Mouse (Mus musculus): ENCODE results near the gene A730071L15Rik.

The A730071L15Rik gene

GRCm38 (mm10) chr11:6199410-6200086 is at the start of gene A730071L15Rik:
Gene A730071L15Rik (plus strand): TSS chr11:6200029.
- peak; percentile 10 for DNase-seq (ENCODE audit: low spot score)

DNA sequence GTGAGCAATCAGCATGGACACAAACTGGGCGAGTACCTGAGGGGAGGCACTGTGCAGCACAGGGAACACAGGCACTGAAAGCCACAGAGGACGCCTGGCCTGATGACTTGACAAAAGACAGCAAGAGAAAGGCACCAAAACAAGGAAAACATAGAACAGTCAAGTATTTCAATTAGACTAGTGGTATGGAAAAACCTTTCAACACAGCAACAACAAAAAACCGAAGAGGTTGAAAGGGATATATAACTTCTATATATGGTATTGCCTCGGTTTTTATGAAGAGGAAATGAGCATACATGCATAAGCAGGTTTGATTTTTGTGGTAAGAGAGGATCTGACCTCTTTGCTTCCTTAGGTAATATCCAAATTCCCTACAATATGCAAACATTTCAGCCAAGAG is 47.0 kb upstream of the A730071L15Rik start:
- DNase-seq (ENCODE audit: low spot score): no peak

- DNase-seq (ENCODE audit: low spot score): no peak
Observed at GRCm38 (mm10) chr11:6154211-6154701, 45.6 kb upstream of the A730071L15Rik start.

DNA sequence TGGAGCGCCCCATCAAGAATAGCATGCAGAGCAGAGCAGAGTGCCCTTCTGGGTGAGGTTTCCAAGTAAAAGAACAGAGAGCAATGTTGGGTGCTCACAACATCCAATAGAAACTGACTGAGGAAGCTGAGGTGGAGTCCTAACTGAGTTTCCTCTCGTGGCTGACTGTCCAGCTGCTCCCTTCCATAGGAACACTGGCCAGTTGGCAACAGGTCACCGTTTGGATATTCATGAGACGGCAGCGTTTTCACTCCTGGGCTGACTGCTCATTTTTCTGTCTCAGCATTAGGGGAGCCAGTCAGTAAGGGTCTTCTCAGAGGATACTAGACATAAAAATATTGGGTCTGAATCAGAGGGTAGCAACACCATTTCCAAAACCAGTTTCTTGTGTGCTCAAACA is 43.2 kb upstream of the A730071L15Rik start:
- no peak for DNase-seq (ENCODE audit: low spot score)

DNA sequence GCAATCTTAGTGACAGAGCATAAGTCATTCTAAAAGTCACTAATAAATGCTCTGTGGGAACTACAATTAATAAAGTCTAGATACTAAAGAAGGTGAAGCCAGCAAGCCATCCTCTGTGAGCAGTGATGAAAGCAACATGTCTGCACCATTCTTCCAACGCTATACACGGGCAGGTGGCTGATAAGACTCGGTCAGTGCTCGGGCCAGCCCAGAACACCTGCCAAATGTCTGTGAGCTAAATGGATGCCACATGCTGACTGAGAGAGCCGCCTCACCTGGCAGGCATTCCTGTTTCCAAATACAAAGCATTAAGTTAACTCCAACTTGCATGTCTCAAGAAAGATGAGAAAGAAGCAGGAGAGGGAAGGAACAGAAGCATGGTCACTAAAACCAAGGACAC is 42.7 kb upstream of the A730071L15Rik start:
- no peak for DNase-seq (ENCODE audit: low spot score)

GRCm38 (mm10) chr11:6158515-6158914 is 41.3 kb upstream of the A730071L15Rik start:
- no peak for DNase-seq (ENCODE audit: low spot score)

GRCm38 (mm10) chr11:6159704-6160275 is 40.0 kb upstream of the A730071L15Rik start:
- no peak for DNase-seq (ENCODE audit: low spot score)

DNA sequence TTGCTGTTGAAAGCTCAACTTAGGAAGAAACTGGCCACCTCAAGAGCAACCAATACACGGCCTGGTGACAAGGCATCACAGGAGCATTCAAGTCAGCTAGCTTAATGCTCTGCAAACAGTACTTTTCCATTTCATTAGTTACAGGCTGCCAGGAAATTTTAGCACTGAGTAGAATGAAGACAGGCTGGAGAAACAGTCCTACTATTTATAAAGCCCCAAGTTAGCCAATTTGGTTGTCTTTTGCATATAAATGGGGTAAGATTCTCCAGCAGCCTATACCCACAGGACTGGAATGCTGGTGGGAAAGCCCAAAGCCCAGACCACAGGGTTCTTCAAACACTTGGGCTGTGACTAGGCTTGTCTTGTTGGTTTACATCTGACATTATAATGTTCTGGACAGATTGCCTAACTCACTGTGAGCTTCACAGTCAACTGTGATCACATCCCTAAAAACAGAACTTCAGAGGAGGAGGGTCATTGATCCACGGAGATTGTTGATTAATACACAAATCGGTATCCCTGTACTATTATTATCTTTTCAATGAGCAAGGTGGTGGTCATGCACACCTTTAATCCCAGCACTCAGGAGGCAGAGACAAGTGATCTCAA is 39.1 kb upstream of the A730071L15Rik start:
- DNase-seq (ENCODE audit: low spot score): no peak

GRCm38 (mm10) chr11:6161549-6161948 is 38.3 kb upstream of the A730071L15Rik start:
- DNase-seq (ENCODE audit: low spot score): no peak

GRCm38 (mm10) chr11:6163062-6163461 is 36.8 kb upstream of the A730071L15Rik start:
- DNase-seq (ENCODE audit: low spot score): no peak

DNA sequence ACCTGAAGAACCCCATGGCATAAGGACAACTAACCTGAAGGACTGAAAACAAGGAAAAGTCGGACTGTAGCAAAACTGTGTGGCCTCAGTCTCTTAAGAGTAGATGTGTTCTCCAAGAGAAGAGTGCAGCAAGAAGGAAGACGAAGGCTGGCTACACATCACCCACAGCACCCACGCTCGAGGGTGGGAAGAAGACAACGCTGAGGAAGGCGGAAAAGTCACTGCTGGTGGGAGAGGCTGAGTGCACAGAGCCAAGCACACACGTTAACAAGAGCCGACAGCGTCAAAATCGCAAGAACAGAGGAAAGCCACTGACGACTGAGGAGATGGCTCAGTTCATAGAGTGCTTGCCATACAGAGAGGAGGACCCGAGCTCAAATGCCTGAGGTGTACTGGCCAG is 36.1 kb upstream of the A730071L15Rik start:
- DNase-seq (ENCODE audit: low spot score): no peak

GRCm38 (mm10) chr11:6164781-6165180 is 35.0 kb upstream of the A730071L15Rik start:
- DNase-seq (ENCODE audit: low spot score): no peak

DNA sequence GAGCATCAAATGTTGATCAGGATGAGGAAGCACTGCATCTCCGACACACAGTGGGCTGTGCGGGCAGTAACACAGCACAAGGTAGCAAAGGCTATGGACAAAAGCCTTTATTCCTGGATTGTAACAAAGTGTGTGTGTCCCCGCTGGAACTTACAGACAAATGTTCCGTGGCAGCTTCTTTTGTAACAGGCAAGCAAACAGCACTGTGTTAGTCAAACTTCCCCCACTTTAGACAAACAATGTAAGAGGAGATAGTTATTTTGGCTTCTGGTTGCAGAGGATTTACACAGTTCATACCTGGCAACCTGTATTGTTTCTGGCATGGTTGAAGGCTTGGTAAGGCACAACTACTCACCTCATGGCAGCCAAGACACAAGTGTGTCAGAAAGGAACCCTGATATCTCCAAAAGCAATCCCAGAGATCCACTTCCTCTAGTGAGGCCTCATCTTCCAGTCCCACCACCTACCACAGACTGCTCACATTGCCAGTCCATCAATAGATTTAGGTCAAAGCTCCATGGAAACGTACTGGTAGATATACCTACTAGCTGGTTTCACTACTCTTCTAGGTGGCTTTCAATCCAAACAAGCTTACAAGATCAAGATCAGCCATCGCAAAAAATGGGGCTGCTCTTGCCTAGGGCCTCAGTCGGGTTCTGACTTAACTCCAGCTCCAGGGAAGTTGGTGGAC is 34.3 kb upstream of the A730071L15Rik start:
- no peak for DNase-seq (ENCODE audit: low spot score)

DNA sequence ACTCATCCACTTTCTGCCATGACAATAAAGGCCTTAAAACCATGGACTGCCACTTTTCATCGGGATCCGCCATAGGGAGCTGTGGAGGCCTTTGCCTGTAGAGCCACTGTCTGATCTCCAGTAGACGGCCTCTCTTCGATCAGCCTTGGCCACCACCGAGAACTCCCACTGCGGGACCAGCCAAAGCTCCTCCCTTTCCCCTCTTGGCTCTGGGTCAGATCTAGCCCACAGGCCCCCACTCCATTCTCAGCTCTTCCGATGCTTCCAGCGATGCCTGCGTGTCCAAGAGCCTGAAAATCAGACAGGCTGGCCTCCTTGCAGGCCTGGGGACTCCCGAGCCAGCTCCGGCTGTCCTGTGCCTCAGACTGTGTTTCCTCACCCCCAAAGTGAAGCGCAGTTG is 33.5 kb upstream of the A730071L15Rik start:
- no peak for DNase-seq (ENCODE audit: low spot score)

GRCm38 (mm10) chr11:6169041-6169663 is 30.7 kb upstream of the A730071L15Rik start:
- no peak for DNase-seq (ENCODE audit: low spot score)

- no peak for DNase-seq (ENCODE audit: low spot score)
Observed at GRCm38 (mm10) chr11:6174719-6175118, 25.1 kb upstream of the A730071L15Rik start.

GRCm38 (mm10) chr11:6175506-6175905 is 24.3 kb upstream of the A730071L15Rik start:
- DNase-seq (ENCODE audit: low spot score): no peak

GRCm38 (mm10) chr11:6177781-6178420 is 21.9 kb upstream of the A730071L15Rik start:
- no peak for DNase-seq (ENCODE audit: low spot score)

- no peak for DNase-seq (ENCODE audit: low spot score)
Observed at GRCm38 (mm10) chr11:6178673-6179166, 21.1 kb upstream of the A730071L15Rik start.

DNA sequence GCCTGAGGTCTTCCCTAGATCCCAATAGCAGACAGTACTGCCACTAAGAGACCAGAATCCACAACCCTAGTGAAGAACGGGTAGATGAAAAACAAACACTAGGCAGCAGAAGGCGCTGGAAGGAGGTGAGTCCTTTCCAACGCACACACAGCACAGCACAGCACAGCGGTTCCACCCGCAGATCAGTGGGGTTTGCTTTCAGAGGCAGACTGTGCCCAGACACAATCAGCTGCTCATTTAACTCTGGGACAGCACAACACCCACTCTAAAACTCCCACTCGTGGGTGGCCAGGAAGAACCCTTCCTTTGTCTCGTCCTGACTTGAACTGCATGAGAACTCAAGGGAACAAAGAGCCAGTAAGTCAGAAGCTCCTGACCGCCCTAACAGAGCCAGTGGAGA is 20.6 kb upstream of the A730071L15Rik start:
- no peak for DNase-seq (ENCODE audit: low spot score)

DNA sequence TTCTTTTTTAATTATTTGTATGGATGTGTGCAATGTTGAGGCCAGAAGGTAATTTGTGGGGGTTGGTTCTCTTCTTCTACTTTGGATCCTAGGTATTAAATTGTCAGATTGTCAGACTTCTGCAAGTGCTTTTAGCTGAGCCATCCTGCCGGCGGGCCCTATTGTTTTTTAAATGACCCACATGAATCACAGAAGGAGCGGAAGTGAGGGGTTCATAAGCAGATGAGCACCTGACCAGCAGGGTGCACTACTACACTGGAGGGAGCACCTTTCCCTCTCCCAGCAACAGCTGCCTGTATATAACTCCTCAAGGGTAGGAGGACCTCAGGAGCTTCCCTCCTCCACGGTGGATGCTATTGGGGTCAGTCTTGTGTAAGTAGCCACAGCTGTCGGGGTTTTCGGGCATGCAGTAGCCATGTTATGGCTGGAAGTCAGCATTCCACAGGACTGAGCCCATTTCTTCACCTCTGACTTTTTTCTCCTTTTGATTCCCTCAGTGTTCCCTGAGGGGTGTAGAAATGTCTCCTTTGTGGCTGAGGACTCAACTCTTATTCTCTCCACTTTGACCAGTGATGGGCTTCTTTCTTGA is 18.9 kb upstream of the A730071L15Rik start:
- DNase-seq (ENCODE audit: low spot score): no peak
